Mouse (Mus musculus): ENCODE measurements at regions not wholly inside any gene's neighbourhood (a gene's known extent, or its start where the extent isn't known, plus 50 kb on each side); places are given as distances from the start of the nearest gene placed in this dataset.

GRCm38 (mm10) chr4:54611990-54612980, 332.6 kb upstream of the Zfp462 start:
- Histone ChIP-seq H3K9me3 (ENCODE audit: control insufficient read depth, low read length) (no peaks in the 10 kb centered on the region), H3K27me3 (ENCODE audit: control insufficient read depth, insufficient read depth, low read depth, low read length) (no peaks in the 10 kb centered on the region), H3K36me3 (ENCODE audit: control insufficient read depth, insufficient read depth, low read length) (no peaks in the 10 kb centered on the region), H3K4me1 (replicated peaks; ENCODE audit: control insufficient read depth, insufficient read depth, low read length) (no peaks in the 10 kb centered on the region), H3K9ac (ENCODE audit: low read length) (no peak overlapping the region), H3K4me2 (ENCODE audit: low read depth, low read length) (no peak overlapping the region), H3K4me3 (ENCODE audit: low read length) (no peak overlapping the region), H3K27ac (ENCODE audit: low read length) (no peak overlapping the region)
- 68% methylated on average over 7 of the region's 7 CpGs for WGBS
- ATAC-seq (ENCODE audit: low read depth) = no peak

DNA sequence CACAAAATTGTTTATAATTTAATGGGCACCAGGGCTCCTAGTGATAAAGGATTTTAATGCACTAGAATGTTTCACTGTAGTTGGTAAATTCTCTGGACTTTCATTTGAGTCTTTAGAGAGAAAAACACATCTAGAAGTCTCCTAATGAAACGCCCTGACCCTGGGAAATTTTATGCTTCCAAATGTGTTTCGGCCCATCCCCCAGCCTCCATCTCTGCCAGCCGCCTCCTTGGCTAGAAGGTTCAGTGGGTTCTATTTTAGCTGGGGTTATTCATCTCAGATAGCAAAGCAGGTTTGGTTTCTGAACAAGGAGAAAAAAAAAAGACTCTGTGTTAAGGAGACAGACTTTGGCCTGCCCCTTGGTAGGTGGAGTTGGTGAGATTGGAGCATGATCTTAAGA, 331.8 kb upstream of the Zfp462 start:
- no peak overlapping the region for H3K27ac ChIP-seq (ENCODE audit: low read length)

GRCm38 (mm10) chr4:54613611-54614010, 331.2 kb upstream of the Zfp462 start:
- Histone ChIP-seq H3K4me1 (replicated peaks; ENCODE audit: control insufficient read depth, insufficient read depth, low read length) (no peaks in the 10 kb centered on the region), H3K36me3 (ENCODE audit: control insufficient read depth, insufficient read depth, low read length) (no peaks in the 10 kb centered on the region), H3K4me3 (ENCODE audit: low read length) (no peak overlapping the region), H3K9me3 (ENCODE audit: control insufficient read depth, low read length) (no peaks in the 10 kb centered on the region), H3K4me2 (ENCODE audit: low read depth, low read length) (no peak overlapping the region), H3K27ac (ENCODE audit: low read length) (no peak overlapping the region), H3K9ac (ENCODE audit: low read length) (no peak overlapping the region), H3K27me3 (ENCODE audit: control insufficient read depth, insufficient read depth, low read depth, low read length) (no peaks in the 10 kb centered on the region)
- ATAC-seq (ENCODE audit: low read depth) = no peak
- whole genome bisulfite sequencing = 78% methylated on average over 2 of the region's 2 CpGs

More for the DNA sequence above, 331.8 kb upstream of the Zfp462 start:
- Histone ChIP-seq H3K9me3 (ENCODE audit: control insufficient read depth, low read length) (no peaks in the 10 kb centered on the region), H3K4me3 (ENCODE audit: low read length) (no peak overlapping the region), H3K36me3 (ENCODE audit: control insufficient read depth, insufficient read depth, low read length) (no peaks in the 10 kb centered on the region), H3K27me3 (ENCODE audit: control insufficient read depth, insufficient read depth, low read depth, low read length) (no peaks in the 10 kb centered on the region), H3K4me2 (ENCODE audit: low read depth, low read length) (no peak overlapping the region), H3K9ac (ENCODE audit: low read length) (no peak overlapping the region), H3K4me1 (replicated peaks; ENCODE audit: control insufficient read depth, insufficient read depth, low read length) (no peaks in the 10 kb centered on the region)
- WGBS = 77% methylated on average over 3 of the region's 3 CpGs
- no peak for ATAC-seq (ENCODE audit: low read depth)

DNA sequence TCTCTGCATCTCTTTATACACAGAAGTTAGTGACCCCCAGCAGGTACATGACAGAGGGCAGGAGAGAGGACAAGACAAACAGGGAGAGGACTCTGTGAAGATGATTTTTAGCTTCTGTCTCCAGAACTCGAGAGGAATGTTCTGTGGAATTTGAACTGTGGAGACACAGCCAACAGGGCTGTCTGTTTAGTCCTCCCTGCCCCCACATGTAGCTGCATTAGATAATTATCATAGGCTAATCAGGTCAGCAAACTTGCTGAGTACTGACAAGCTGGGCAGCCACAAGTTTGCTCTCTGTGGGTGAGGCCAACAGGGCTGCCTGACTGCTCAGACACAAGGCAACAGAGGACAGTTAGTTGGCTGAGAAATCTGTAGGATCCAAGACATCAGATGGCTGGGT, 329.0 kb upstream of the Zfp462 start:
- Histone ChIP-seq H3K27ac (ENCODE audit: low read length) (no peak overlapping the region), H3K9ac (ENCODE audit: low read length) (no peak overlapping the region), H3K4me2 (ENCODE audit: low read depth, low read length) (no peak overlapping the region), H3K4me1 (replicated peaks; ENCODE audit: control insufficient read depth, insufficient read depth, low read length) (no peaks in the 10 kb centered on the region), H3K36me3 (ENCODE audit: control insufficient read depth, insufficient read depth, low read length) (no peaks in the 10 kb centered on the region), H3K27me3 (ENCODE audit: control insufficient read depth, insufficient read depth, low read depth, low read length) (no peaks in the 10 kb centered on the region), H3K9me3 (ENCODE audit: control insufficient read depth, low read length) (no peaks in the 10 kb centered on the region), H3K4me3 (ENCODE audit: low read length) (no peak overlapping the region)
- no peak for ATAC-seq (ENCODE audit: low read depth)
- 9% methylated on average over 1 of the region's 1 CpGs for WGBS

DNA sequence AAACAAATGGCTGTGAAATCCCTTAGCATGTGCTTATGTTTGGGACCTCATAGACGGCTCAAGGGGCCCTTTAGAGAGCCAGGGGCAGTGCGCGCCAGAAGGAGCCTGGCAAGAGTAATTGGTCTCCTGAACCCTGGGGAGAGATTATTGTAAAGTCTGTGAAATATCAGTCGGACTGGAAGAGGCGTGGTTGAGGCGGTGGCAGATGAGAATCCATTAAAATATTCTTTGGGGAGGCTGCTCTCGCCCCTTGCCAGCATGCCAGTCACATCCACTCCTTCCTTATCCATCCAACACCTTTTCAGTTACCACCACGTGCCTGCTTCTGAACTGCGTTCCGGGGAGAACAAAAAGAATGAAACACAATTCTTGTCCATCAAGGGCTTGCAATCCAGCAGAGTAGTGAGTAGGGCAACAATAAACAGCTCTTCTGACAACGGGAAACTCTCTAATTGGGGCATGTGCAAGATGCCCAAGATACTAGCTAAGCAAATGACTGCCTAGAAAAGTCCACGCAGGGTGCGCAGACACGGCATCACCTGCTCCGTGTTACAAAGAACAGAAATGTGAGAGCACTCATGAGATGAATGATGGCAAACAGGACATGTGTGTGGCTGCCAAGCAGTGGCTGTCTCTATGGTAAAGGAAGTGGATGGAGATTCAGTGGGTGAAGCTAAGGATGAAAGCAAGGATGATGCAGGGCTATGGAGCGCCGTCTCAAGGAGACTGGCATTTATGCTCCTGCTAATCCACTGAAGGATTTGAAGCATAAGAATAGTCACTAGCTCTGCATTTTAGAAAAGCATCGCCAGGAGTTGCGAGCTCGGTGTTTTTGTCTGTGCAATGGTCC, 320.6 kb upstream of the Zfp462 start:
- ATAC-seq (ENCODE audit: low read depth) = no peak
- WGBS = 70% methylated on average over 20 of the region's 20 CpGs
- H3K4me2 ChIP-seq (ENCODE audit: low read depth, low read length) = no peak overlapping the region
- no peaks in the 10 kb centered on the region for H3K9me3 ChIP-seq (ENCODE audit: control insufficient read depth, low read length)
- H3K4me1 ChIP-seq (replicated peaks; ENCODE audit: control insufficient read depth, insufficient read depth, low read length) = no peaks in the 10 kb centered on the region
- H3K27me3 ChIP-seq (ENCODE audit: control insufficient read depth, insufficient read depth, low read depth, low read length) = no peaks in the 10 kb centered on the region
- H3K9ac ChIP-seq (ENCODE audit: low read length) = no peak overlapping the region
- H3K27ac ChIP-seq (ENCODE audit: low read length) = no peak overlapping the region
- no peak overlapping the region for H3K4me3 ChIP-seq (ENCODE audit: low read length)
- no peaks in the 10 kb centered on the region for H3K36me3 ChIP-seq (ENCODE audit: control insufficient read depth, insufficient read depth, low read length)

- Histone ChIP-seq H3K4me3 (ENCODE audit: low read length) (no peak overlapping the region), H3K4me2 (ENCODE audit: low read depth, low read length) (no peak overlapping the region)
- WGBS = 35% methylated on average over 3 of the region's 3 CpGs
Observed at GRCm38 (mm10) chr4:54636986-54637641, 307.7 kb upstream of the Zfp462 start.

GRCm38 (mm10) chr4:54646033-54646432, 298.8 kb upstream of the Zfp462 start:
- Histone ChIP-seq H3K9me3 (ENCODE audit: control insufficient read depth, low read length) (no peaks in the 10 kb centered on the region), H3K27ac (ENCODE audit: low read length) (no peak overlapping the region), H3K9ac (ENCODE audit: low read length) (no peak overlapping the region), H3K4me2 (ENCODE audit: low read depth, low read length) (no peak overlapping the region), H3K4me3 (ENCODE audit: low read length) (no peak overlapping the region), H3K36me3 (ENCODE audit: control insufficient read depth, insufficient read depth, low read length) (no peaks in the 10 kb centered on the region), H3K27me3 (ENCODE audit: control insufficient read depth, insufficient read depth, low read depth, low read length) (no peaks in the 10 kb centered on the region), H3K4me1 (replicated peaks; ENCODE audit: control insufficient read depth, insufficient read depth, low read length) (no peaks in the 10 kb centered on the region; the same call in 1 of the 2 replicates)
- no peak for ATAC-seq (ENCODE audit: low read depth)
- WGBS = 51% methylated on average over 11 of the region's 11 CpGs

More at GRCm38 (mm10) chr4:54636986-54637641, 307.7 kb upstream of the Zfp462 start:
- H3K27me3 ChIP-seq (ENCODE audit: control insufficient read depth, insufficient read depth, low read depth, low read length) = no peaks in the 10 kb centered on the region
- no peak for ATAC-seq (ENCODE audit: low read depth)
- no peak overlapping the region for H3K27ac ChIP-seq (ENCODE audit: low read length)
- H3K4me1 ChIP-seq (replicated peaks; ENCODE audit: control insufficient read depth, insufficient read depth, low read length) = no peaks in the 10 kb centered on the region
- no peak overlapping the region for H3K9ac ChIP-seq (ENCODE audit: low read length)
- no peaks in the 10 kb centered on the region for H3K9me3 ChIP-seq (ENCODE audit: control insufficient read depth, low read length)
- no peaks in the 10 kb centered on the region for H3K36me3 ChIP-seq (ENCODE audit: control insufficient read depth, insufficient read depth, low read length)

DNA sequence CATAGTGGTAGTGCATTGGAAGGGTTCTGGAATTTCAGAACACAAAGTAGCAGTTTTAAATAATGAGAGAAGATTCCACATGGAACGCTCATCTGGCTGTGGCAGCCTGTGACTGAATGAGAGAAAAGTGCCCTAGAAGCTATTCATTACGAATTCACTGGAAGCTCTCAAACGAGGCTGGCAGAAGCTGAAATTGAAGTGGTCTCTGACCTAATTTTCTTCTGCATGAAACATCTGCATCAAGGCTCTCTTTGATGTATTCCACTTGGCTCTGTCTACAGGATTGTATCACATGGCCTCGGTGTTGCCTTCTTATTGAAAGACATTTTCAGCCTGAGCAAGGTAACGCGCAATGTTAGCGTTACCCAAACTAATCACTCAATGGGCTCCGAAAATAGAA, 298.4 kb upstream of the Zfp462 start:
- Histone ChIP-seq H3K4me3 (ENCODE audit: low read length) (no peak overlapping the region), H3K4me1 (replicated peaks; ENCODE audit: control insufficient read depth, insufficient read depth, low read length) (no peaks in the 10 kb centered on the region; the same call in 1 of the 2 replicates), H3K9ac (ENCODE audit: low read length) (no peak overlapping the region), H3K27me3 (ENCODE audit: control insufficient read depth, insufficient read depth, low read depth, low read length) (no peaks in the 10 kb centered on the region), H3K4me2 (ENCODE audit: low read depth, low read length) (no peak overlapping the region), H3K36me3 (ENCODE audit: control insufficient read depth, insufficient read depth, low read length) (no peaks in the 10 kb centered on the region), H3K9me3 (ENCODE audit: control insufficient read depth, low read length) (no peaks in the 10 kb centered on the region), H3K27ac (ENCODE audit: low read length) (no peak overlapping the region)
- no peak for ATAC-seq (ENCODE audit: low read depth)
- 49% methylated on average over 8 of the region's 8 CpGs for WGBS

DNA sequence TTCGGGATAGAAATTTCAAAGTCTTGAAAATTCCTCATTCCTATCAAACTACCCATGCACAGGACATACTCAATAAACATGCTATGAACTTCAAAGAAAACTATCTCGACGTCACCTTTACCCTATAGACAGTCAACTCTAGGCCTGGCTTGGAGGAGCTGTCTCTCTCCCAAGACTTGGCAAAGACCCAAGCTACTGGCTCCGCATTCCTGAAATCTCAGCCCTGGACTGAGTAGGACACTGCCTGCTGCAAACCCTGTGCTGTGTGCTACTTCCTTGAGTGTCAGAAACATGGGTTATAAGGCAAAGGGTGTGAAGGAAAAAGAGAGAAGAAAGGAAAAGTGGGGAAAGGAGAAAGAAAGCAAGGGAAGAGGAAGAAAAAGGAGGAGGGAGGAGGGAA, 296.6 kb upstream of the Zfp462 start:
- peak; percentile 52; the same call in 1 of the 2 replicates for ATAC-seq (ENCODE audit: low read depth)
- Histone ChIP-seq H3K4me3 (ENCODE audit: low read length) (no peak overlapping the region), H3K36me3 (ENCODE audit: control insufficient read depth, insufficient read depth, low read length) (no peaks in the 10 kb centered on the region), H3K9ac (ENCODE audit: low read length) (no peak overlapping the region), H3K4me2 (ENCODE audit: low read depth, low read length) (no peak overlapping the region), H3K27ac (ENCODE audit: low read length) (no peak overlapping the region), H3K9me3 (ENCODE audit: control insufficient read depth, low read length) (no peaks in the 10 kb centered on the region), H3K27me3 (ENCODE audit: control insufficient read depth, insufficient read depth, low read depth, low read length) (no peaks in the 10 kb centered on the region), H3K4me1 (replicated peaks; ENCODE audit: control insufficient read depth, insufficient read depth, low read length) (no peaks in the 10 kb centered on the region; the same call in 1 of the 2 replicates)
- WGBS = 39% methylated on average over 4 of the region's 4 CpGs

Measured in lung, embryonic 16.5 days (tissue).